Mouse (Mus musculus) E14TG2a.4 (cell line): ENCODE data around the gene Rbfox1.

Experiments used
- H3K27me3 ChIP-seq: 2 replicates; pipeline ENCODE4 v1.6.1; 2014; ENCODE audit warnings: low read length, control low read depth; ENCODE audit not compliant: insufficient read depth
- H3K36me3 ChIP-seq: 2 replicates; pipeline ENCODE4 v1.6.1; 2014; ENCODE audit warnings: low read length, control low read depth; ENCODE audit not compliant: insufficient read depth
- H3K4me1 ChIP-seq: replicated peaks from 2 replicates; pipeline ENCODE4 v1.6.1; 2014; ENCODE audit warnings: low read depth, low read length, control low read depth
- H3K4me3 ChIP-seq: replicated peaks from 2 replicates; pipeline ENCODE4 v1.5.1; 2014; ENCODE audit warnings: mild to moderate bottlenecking, low read length
- H3K9me3 ChIP-seq: 2 replicates; pipeline ENCODE4 v1.6.1; 2014; ENCODE audit warnings: low read length, control low read depth
- CTCF ChIP-seq: conservative IDR thresholded peaks from 2 replicates; pipeline ENCODE4 v1.5.1; 2014; ENCODE audit warnings: low read length
- NANOG ChIP-seq: IDR thresholded peaks from 2 replicates; pipeline ENCODE4 v1.6.1; 2014; ENCODE audit warnings: borderline replicate concordance, low read length, mixed read lengths
- POU5F1 ChIP-seq: IDR thresholded peaks from 2 replicates; pipeline ENCODE4 v1.6.1; 2014; ENCODE audit warnings: low read length, borderline replicate concordance

Rbfox1 gene

DNA sequence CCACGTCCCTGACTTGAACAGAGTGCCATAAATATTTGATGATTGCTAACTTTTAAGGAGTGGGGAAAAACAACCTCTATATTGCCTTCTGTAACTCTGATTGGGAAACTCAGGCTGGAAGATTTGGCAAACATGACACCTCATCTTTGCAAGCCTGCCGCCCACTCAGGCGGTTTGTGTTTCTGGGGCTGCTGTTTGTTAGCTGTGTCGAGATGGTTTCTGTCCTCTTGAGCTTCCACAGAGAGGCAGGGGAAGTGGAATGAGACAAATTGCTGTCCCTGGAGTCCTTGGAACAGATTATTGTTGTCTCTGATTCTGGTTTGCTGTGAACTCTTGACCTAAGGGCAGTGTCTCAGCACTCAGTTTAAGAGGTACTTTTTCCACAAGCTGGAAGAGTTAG lies 1327.6 kb downstream of the Rbfox1 start:
- Histone ChIP-seq H3K36me3 (no peaks in the 10 kb centered on the region), H3K4me1 (no peaks in the 10 kb centered on the region), H3K9me3 (no peaks in the 10 kb centered on the region), H3K4me3 (no peak overlapping the region), H3K27me3 (no peaks in the 10 kb centered on the region)
- TF ChIP-seq POU5F1 (no peak), NANOG (no peak), CTCF (no peak)

DNA sequence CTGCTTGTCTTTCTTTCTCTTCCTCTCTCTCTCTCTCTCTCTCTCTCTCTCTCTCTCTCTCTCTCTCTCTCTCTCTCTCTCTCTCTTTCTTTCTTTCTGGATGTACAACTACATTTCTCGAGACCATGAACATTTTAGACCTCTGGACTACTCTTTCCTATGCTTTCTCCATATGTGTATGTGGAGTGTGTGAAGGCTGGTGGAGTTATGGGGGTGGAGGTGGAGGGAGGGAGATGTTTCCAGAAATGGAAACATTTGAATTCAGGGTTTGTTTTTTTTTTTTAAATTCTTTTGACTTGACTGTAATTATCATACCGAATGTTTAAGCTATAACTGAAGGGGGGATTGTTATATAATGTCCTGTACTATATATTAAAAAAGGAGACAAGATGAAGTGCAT lies 1338.1 kb downstream of the Rbfox1 start:
- TF ChIP-seq CTCF (no peak), NANOG (no peak), POU5F1 (no peak)
- Histone ChIP-seq H3K9me3 (no peaks in the 10 kb centered on the region), H3K4me1 (peaks cover 8% of the 10 kb centered on the region), H3K4me3 (no peak overlapping the region), H3K36me3 (no peaks in the 10 kb centered on the region), H3K27me3 (no peaks in the 10 kb centered on the region; the same call in 1 of the 2 replicates)

DNA sequence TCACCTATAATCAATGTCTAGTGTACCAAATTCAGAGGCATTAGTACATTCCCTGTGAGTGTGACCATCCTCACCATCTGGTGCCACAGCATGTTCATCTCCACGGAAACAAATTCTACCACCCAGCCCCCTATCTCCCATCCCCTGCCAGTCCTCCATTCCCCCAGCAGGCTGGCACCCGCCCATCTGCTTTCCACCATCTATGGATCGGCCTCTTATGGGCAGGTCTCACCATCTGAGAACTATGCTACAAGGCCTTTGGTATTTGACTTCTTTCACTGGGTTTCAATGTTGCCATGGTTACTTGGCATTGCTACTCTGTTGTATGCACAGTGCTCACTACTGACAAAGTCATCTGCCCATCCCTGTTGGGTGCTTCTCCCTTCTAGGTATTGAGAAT lies 1340.8 kb downstream of the Rbfox1 start:
- Histone ChIP-seq H3K27me3 (no peaks in the 10 kb centered on the region; the same call in 1 of the 2 replicates), H3K36me3 (no peaks in the 10 kb centered on the region), H3K4me1 (peaks cover 8% of the 10 kb centered on the region), H3K9me3 (no peaks in the 10 kb centered on the region), H3K4me3 (no peak overlapping the region)
- TF ChIP-seq NANOG (no peak), POU5F1 (no peak), CTCF (no peak)

DNA sequence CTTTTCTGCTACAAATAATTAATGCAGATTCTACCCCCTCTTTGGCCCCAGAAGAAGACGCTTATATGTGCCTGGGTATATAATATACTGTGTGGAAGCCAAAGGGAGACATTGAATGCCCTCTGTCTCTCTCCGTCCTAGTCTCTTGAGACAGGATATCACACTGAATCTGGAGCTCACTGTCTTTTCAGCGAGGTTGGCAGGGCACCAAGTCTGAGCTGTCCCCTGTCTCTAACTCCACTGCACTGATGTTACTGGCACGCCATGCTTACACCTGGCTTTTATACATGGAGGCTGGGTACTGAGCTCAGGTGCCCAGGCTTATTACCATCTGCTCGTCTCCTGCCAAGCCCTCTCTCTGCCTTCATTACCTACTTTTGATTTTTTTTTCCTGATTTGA lies 1343.1 kb downstream of the Rbfox1 start:
- TF ChIP-seq POU5F1 (no peak), NANOG (no peak), CTCF (no peak)

DNA sequence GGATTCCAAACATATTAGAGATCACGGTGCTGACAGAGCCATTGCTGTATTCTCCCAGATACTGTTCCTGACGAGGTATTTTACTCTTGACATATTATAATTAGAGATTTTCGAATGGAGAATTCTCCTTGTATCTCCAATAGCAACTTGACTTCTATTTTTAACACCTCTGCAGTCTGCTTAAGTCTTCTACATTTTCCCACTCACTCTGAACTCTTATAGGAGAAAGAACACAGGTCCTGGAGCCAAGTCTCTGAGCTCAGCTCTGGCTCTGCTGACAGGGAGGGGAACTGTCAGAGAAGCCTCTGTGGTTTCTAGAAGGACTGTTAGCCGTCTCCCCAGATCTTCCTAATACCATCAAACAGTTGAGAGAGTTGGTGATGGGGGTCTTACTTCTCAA lies 1344.1 kb downstream of the Rbfox1 start:
- Histone ChIP-seq H3K27me3 (no peaks in the 10 kb centered on the region; the same call in 1 of the 2 replicates), H3K4me1 (peaks cover 3% of the 10 kb centered on the region), H3K9me3 (no peaks in the 10 kb centered on the region), H3K36me3 (no peaks in the 10 kb centered on the region), H3K4me3 (no peak overlapping the region)
- TF ChIP-seq NANOG (no peak), POU5F1 (no peak), CTCF (no peak)

More for the DNA sequence above, 1343.1 kb downstream of the Rbfox1 start:
- H3K4me3 ChIP-seq, result no peak overlapping the region
- H3K36me3 ChIP-seq, result no peaks in the 10 kb centered on the region
- H3K27me3 ChIP-seq, result no peaks in the 10 kb centered on the region; the same call in 1 of the 2 replicates
- peaks cover 8% of the 10 kb centered on the region for H3K4me1 ChIP-seq
- H3K9me3 ChIP-seq, result no peaks in the 10 kb centered on the region

DNA sequence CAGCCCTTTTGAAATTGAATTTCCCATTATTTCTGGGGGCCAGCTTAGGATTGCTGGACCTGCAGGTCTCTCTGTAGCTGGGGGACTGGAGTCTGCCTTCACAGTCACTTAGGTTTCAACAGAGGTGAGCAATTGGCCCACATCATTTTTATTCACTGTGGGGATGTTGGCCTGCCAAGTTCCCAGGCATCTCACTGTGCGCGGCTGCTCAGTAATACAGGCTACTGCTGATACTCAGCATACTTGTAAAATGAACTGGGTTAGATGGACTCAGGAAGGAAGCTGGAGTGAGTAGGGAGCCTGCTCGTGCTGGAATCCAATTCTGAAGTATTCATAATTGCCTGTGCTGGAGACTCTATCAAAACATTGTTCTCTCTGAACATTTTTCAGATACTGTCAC lies 1356.5 kb downstream of the Rbfox1 start:
- Histone ChIP-seq H3K36me3 (no peaks in the 10 kb centered on the region), H3K4me1 (no peaks in the 10 kb centered on the region), H3K27me3 (no peaks in the 10 kb centered on the region), H3K4me3 (no peak overlapping the region), H3K9me3 (no peaks in the 10 kb centered on the region)
- TF ChIP-seq NANOG (no peak), POU5F1 (no peak), CTCF (no peak)

DNA sequence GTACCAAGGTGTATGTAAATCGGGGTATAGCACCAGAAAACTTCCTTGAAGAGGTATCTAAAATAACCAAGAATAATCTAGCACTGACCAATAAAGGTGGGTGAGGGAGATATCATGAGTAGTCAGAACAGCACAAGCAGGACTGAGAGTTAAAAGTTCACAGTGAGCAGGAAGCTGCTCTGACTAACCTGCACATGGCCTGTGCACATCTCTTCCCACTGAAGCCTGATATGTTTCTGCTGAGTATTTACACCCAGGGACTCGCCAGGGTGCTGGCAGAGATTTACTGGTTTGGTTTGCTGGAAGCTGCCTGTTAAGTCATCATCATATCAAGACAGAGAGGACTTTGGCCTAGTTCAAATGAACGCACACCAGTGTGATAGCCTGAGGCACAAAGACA lies 1357.3 kb downstream of the Rbfox1 start:
- Histone ChIP-seq H3K9me3 (no peaks in the 10 kb centered on the region), H3K27me3 (no peaks in the 10 kb centered on the region), H3K4me3 (no peak overlapping the region), H3K36me3 (no peaks in the 10 kb centered on the region), H3K4me1 (no peaks in the 10 kb centered on the region)
- TF ChIP-seq NANOG (no peak), CTCF (no peak), POU5F1 (no peak)

DNA sequence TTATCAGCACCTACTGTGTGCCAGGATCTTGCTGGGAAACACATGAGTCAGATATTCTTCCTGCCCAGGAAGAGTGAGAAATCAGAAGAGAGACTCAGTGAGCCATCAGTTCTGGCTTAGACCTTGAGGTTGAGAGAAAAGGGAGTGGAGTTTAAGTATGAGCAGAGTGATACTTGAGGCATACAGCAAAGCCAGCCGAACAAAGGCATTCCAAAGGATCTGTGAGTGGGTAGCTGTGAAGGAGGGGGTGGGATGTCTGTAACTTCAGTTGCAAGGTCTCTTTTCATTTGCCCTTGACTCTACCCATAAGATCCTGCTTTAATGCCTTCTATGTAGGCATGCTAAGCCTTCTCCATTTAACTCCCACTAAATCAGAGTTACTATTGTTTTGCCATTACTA lies 1359.2 kb downstream of the Rbfox1 start:
- Histone ChIP-seq H3K9me3 (no peaks in the 10 kb centered on the region), H3K4me1 (no peaks in the 10 kb centered on the region), H3K36me3 (no peaks in the 10 kb centered on the region), H3K27me3 (no peaks in the 10 kb centered on the region), H3K4me3 (no peak overlapping the region)
- TF ChIP-seq POU5F1 (no peak), NANOG (no peak), CTCF (no peak)

DNA sequence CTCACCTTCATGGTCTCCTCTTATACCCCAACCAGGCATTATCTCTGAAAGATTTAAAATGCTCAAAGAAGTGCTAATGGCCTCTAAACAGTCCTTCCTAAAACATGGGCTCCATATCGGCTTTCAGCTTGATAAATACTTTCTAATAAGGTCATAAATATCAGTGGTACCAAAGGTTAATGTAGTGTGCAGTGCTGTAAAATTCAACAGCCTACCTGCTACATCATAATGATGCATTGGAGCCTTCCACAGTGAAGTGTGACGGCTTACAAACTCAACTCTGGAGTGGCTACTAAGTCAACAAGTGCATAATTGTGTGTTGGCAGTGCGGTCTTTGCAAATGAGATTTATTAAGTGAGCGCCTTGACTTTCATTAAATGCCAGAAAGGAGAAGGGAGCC lies 1366.5 kb downstream of the Rbfox1 start:
- no peaks in the 10 kb centered on the region for H3K4me1 ChIP-seq
- H3K36me3 ChIP-seq, result no peaks in the 10 kb centered on the region
- no peaks in the 10 kb centered on the region for H3K9me3 ChIP-seq
- no peaks in the 10 kb centered on the region for H3K27me3 ChIP-seq
- no peak for TF ChIP-seq CTCF
- no peak for TF ChIP-seq POU5F1
- TF ChIP-seq NANOG, result no peak
- H3K4me3 ChIP-seq, result no peak overlapping the region
